Mouse (Mus musculus) limb, embryonic 11.5 days (tissue): Measurements from ENCODE around the gene Gramd2. TPM values are rescaled to one million over a fixed set of nuclear protein-coding genes. Genes with fewer than 3 reads are reported as not detected.

Experiments used
- ATAC-seq: fragments of 200-750 bp; cut with Nextera tagmentation; 2 replicates; pipeline ENCODE4 v1.8.0; 2017; ENCODE audit warnings: low read depth; ENCODE audit not compliant: insufficient number of reproducible peaks, low FRiP score, low TSS enrichment
- DNase-seq: peaks from one replicate; pipeline ENCODE4 v3.0.0-alpha.2; 2015; ENCODE audit warnings: low spot score
- H3K27ac ChIP-seq: fragments of 300-500 bp; sonication (generic); replicated peaks from 2 replicates; pipeline ENCODE4 v1.5.1; 2014; ENCODE audit warnings: low read depth, mild to moderate bottlenecking, low read length
- H3K27me3 ChIP-seq: fragments of 300-500 bp; sonication (generic); 2 replicates; pipeline ENCODE4 v1.6.1; 2014; ENCODE audit warnings: mild to moderate bottlenecking, low read length, mixed read lengths; ENCODE audit not compliant: control insufficient read depth, insufficient read depth
- H3K36me3 ChIP-seq: fragments of 300-500 bp; sonication (generic); 2 replicates; pipeline ENCODE4 v1.6.1; 2014; ENCODE audit warnings: mild to moderate bottlenecking, low read length, moderate library complexity, mixed read lengths; ENCODE audit not compliant: control insufficient read depth, insufficient read depth
- H3K4me1 ChIP-seq: fragments of 300-500 bp; sonication (generic); 2 replicates; pipeline ENCODE4 v1.6.1; 2014; ENCODE audit warnings: low read length, mixed read lengths; ENCODE audit not compliant: control insufficient read depth, insufficient read depth
- H3K4me2 ChIP-seq: fragments of 300-500 bp; sonication (generic); 2 replicates; pipeline ENCODE4 v1.6.1; 2014; ENCODE audit warnings: low read depth, mild to moderate bottlenecking, moderate library complexity; ENCODE audit not compliant: severe bottlenecking
- H3K4me3 ChIP-seq: fragments of 300-500 bp; sonication (generic); 2 replicates; pipeline ENCODE4 v1.5.1; 2014; ENCODE audit warnings: low read depth, low read length
- H3K9ac ChIP-seq: fragments of 300-500 bp; sonication (generic); 2 replicates; pipeline ENCODE4 v1.6.1; 2014; ENCODE audit warnings: mild to moderate bottlenecking, low read length
- H3K9me3 ChIP-seq: fragments of 300-500 bp; sonication (generic); 2 replicates; pipeline ENCODE4 v1.6.1; 2016; ENCODE audit warnings: low read length; ENCODE audit not compliant: control insufficient read depth
- WGBS: fragments of 180-500 bp; shearing (Covaris S2); extraction: QIAGEN DNeasy Blood & Tissue Kit; methylation state at CpG from one replicate; pipeline ENCODE4 v1.1.7; 2014; 5-methylcytosine and 5-hydroxymethylcytosine counted together
- polyA plus RNA-seq: library from polyadenylated mRNA; unstranded; fragments of >200 nt; fragmentation: Nextera tagmentation; extraction: Ambion mirVana; gene quantifications from 2 replicates; pipeline ENCODE4 v1.2.1, GENCODE M21; 2014

Gene Gramd2
- polyA plus RNA-seq, 1 experiment from 2014 or later = 0.20 TPM

DNA sequence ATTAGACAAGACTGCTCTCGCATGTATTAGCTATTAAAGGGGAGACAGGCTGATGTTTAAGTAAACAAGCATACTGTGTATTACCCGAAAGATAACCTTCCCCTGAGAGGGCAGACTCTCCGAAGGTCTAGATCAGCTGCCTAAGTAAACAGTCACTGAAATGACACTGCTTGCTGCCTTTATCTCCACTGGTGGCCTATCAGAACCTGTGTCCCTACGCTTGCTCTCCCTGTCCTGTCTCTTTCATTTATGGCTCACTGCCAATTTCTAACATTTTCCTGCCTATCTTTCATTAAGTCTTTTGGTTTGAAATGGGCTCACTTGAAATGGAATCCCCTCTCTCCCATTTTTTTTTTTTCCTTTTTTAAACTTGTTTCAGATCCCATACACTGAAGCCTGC lies 55.5 kb downstream of the Gramd2 start:
- Histone ChIP-seq H3K27ac (no peak overlapping the region), H3K9ac (no peak overlapping the region), H3K4me3 (no peak overlapping the region), H3K4me1 (no peaks in the 10 kb centered on the region), H3K36me3 (no peaks in the 10 kb centered on the region), H3K9me3 (no peaks in the 10 kb centered on the region), H3K27me3 (no peaks in the 10 kb centered on the region), H3K4me2 (no peak overlapping the region)
- ATAC-seq (no peak), DNase-seq (no peak)
- WGBS = 66% methylated on average over 4 of the region's 4 CpGs

DNA sequence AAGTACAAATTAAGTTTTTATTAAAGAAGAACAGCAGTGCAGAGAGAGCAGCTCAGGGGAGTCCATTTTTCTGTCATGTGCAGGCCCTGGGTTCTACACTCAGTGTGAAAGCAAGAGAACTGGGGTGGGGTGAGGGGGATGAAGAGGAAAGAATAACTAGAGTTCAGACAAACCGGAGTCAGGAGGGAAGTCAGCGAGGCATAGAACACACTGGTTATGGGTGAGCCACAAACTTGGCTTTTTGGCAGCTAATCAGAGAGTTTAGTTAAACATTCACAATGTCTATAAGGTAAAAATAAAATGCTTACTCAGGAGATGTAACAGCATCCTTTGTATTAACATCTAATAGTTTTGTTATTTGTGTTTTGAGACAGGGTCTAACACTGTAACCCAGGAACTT lies 60.6 kb downstream of the Gramd2 start:
- Histone ChIP-seq H3K36me3 (no peaks in the 10 kb centered on the region), H3K4me3 (no peak overlapping the region), H3K4me2 (no peak overlapping the region), H3K9ac (no peak overlapping the region), H3K27me3 (no peaks in the 10 kb centered on the region), H3K9me3 (no peaks in the 10 kb centered on the region), H3K27ac (no peak overlapping the region), H3K4me1 (no peaks in the 10 kb centered on the region)
- DNase-seq (no peak), ATAC-seq (no peak)
- 97% methylated on average over 2 of the region's 2 CpGs for WGBS

DNA sequence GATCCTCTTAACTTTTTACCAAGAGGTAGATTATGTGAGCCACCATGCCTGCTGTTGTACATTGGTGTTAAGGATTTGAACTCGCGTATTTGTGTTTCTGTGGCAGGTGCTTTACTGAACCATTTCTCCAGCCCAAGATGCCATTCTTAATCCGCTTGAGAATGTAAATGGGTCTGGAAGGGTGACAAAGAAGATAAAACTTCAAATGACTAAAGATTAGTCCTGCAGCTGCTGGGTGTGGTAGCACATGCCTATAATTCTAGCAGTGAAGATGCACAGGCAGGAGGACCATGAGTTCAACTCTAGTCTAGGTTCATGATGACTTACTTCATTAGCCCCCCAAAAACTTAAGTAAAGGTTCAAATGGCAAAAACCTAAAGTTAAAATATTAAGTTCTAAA lies 64.0 kb downstream of the Gramd2 start:
- ATAC-seq (no peak), DNase-seq (no peak)
- Histone ChIP-seq H3K27ac (no peak overlapping the region), H3K4me2 (no peak overlapping the region), H3K4me3 (no peak overlapping the region), H3K27me3 (no peaks in the 10 kb centered on the region), H3K36me3 (no peaks in the 10 kb centered on the region), H3K9me3 (no peaks in the 10 kb centered on the region), H3K9ac (no peak overlapping the region), H3K4me1 (no peaks in the 10 kb centered on the region)
- 92% methylated on average over 3 of the region's 3 CpGs for WGBS

DNA sequence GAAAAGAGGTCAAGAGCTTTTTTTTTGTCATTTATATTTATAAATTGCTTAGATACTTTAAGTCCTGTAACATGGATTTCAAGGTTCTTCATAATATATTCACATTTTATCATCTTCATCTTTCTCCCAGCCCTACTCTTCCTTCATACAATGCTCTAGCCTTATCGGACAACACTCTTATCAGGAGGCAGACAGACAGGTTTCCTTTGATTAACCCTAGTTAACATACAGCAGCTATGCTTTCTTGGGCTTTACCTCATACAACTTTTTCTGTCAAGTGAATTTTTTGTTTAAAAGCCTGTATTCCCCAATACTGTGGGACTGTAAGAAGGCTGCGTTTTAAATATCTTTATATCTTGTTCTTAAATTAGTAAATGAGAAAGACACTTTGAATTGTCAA lies 68.4 kb downstream of the Gramd2 start:
- Histone ChIP-seq H3K9ac (no peak overlapping the region), H3K4me3 (no peak overlapping the region), H3K27me3 (no peaks in the 10 kb centered on the region), H3K9me3 (no peaks in the 10 kb centered on the region), H3K4me2 (no peak overlapping the region), H3K36me3 (no peaks in the 10 kb centered on the region), H3K27ac (no peak overlapping the region), H3K4me1 (no peaks in the 10 kb centered on the region)
- DNase-seq (no peak), ATAC-seq (no peak)
- WGBS = 92% methylated on average over 2 of the region's 2 CpGs

DNA sequence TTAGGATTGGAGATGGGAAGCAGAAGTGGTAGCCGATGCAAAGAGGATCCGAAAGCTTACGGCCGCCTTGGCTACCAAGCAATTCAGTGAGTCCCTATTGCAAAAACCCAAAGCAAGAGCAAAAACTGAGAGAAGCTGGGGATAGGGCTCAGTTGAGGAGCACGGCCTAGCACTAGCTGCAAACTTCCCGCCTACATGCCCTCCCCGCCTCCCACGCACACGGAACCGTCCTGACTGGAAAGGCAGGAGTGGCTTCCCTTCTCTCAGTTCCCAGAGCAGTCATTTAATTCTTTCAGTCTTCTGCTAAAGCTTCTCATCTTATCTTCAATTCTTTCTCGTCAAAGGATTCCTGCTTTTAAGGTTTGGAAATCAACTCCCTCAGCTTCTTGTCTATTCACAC lies 69.0 kb downstream of the Gramd2 start:
- ATAC-seq (no peak), DNase-seq (no peak)
- Histone ChIP-seq H3K4me3 (no peak overlapping the region), H3K4me2 (no peak overlapping the region), H3K4me1 (no peaks in the 10 kb centered on the region), H3K9ac (no peak overlapping the region), H3K27ac (no peak overlapping the region), H3K9me3 (no peaks in the 10 kb centered on the region), H3K36me3 (no peaks in the 10 kb centered on the region), H3K27me3 (no peaks in the 10 kb centered on the region)
- 91% methylated on average over 11 of the region's 11 CpGs for WGBS

DNA sequence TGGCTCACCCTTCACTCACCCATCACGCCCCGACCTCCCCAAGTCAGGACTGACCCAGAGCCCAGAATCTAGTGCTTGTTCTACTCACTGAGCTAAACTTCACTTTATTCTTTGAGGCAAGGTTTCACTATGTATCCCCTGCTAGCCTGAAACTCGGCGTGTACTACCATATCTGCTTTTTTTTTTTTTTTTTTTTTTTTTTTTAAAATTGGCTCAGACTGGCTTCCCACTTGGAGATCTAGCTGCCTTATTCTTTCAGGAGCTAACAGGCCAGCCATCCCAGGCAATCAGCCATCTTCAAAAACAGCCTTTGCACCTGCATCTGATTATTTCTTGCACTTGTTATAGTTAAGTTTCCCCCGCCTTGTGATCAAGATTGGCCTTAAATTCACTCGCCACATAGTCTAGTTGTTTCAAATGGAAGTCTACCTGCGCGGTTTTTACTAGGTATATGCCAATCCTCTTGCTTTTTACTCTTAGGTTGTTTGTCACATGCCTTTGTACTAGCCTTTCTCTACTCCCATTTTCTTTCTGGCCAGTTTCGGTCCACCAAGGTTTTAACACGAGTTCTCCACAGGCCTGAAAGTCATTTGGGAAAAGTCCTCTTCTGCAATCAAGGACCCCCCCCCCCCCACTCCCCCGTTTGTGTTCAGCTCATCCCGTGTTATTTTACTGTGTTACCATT lies 69.8 kb downstream of the Gramd2 start:
- Histone ChIP-seq H3K4me3 (peak overlapping the region; percentile 82), H3K4me2 (peak overlapping the region; percentile 54), H3K27me3 (no peaks in the 10 kb centered on the region), H3K9me3 (no peaks in the 10 kb centered on the region), H3K27ac (no peak overlapping the region), H3K36me3 (no peaks in the 10 kb centered on the region), H3K4me1 (no peaks in the 10 kb centered on the region), H3K9ac (peak overlapping the region; percentile 41; the same call in 1 of the 2 replicates)
- 34% methylated on average over 12 of the region's 12 CpGs for WGBS
- DNase-seq = peak; percentile 36
- 0 out of 2 replicates have a peak, but pooled peaks have one; percentile 2 for ATAC-seq

DNA sequence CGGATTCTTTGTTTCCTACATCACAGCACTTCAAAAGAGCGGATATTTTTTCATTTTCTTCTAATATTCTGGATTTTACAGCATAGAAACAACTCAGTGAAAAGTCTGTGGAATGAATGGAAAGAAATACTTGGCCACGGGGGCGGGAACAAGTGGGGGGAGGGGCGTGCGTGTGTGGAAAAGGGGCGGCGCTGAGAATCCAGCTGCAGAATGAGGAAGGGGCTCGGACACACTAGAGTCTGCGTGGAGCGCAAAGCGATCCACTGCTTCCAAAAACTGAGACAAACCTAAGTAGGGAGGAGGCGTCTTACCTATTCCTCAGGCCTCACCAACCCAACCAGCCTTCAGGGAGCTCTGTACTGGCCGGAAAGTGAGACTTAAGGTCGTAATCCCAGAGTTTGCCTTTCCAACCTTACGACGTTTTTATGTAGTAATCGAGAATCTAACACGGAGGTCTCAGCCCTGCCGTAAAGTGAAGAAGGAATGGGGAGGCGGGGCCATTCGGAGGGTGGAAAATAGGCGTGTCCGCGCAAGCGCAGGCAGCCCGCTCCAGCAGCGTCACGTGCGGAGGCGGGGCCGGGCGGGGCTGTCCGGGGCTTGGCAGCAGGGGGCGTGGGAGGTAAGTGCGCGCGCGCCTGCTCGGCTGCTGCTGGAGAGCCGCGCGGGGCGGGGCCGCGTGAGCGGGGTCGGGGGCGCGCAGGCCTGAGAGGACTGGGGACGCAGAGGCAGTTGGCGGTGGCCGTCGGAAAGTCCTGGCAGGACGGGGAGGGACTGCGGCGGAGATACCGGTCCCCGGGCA lies 70.5 kb downstream of the Gramd2 start, which contains the start of the genes Senp8 and Myo9a:
TSS of gene Senp8 (minus strand) at position 444 of the 799 bp plus-strand sequence.
TSS of gene Myo9a (plus strand) at position 630 of the 799 bp plus-strand sequence.
- H3K4me1 ChIP-seq = no peaks in the 10 kb centered on the region
- H3K36me3 ChIP-seq = no peaks in the 10 kb centered on the region
- no peaks in the 10 kb centered on the region for H3K27me3 ChIP-seq
- H3K4me3 ChIP-seq = peak within 1 kb of the TSS; percentile 82
- no peaks in the 10 kb centered on the region for H3K9me3 ChIP-seq
- H3K27ac ChIP-seq = peak within 1 kb of the TSS; percentile 76
- ATAC-seq = peak; percentile 95
- H3K4me2 ChIP-seq = peak within 1 kb of the TSS; percentile 80
- H3K9ac ChIP-seq = peak within 1 kb of the TSS; percentile 80
- under 1% methylated on average over 59 of the region's 59 CpGs for WGBS
- peak; percentile 100 for DNase-seq

DNA sequence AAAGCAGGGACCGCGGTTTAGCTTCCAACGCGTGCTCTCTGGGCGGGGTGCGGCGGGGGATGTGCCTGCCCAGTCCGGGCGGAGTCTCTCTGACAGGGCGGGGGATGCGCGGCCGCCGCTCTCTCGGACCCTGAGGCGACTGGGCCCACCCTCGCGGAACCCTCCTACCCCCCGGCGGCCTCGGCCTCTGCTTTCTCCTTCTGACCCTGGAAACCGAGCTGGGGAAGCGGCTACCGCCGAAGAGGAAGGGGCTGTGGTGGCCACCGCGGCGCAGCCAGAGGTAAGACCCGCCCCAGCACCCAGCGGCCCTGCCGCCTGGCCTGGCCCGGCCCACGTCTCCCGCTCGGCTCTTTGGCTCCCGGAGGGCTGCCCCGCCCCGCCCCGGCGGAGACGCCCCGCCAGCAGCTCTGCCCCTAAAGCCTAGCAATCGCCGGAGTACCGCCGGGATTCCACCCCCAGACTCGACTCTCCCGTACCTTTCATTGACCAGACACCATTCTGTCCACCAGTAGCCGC lies 71.2 kb downstream of the Gramd2 start:
- no peaks in the 10 kb centered on the region for H3K36me3 ChIP-seq
- ATAC-seq = peak; percentile 94

More for the DNA sequence above, 71.2 kb downstream of the Gramd2 start:
- DNase-seq = no peak
- Histone ChIP-seq H3K4me1 (no peaks in the 10 kb centered on the region), H3K27ac (peak overlapping the region; percentile 76), H3K9me3 (no peaks in the 10 kb centered on the region), H3K4me3 (peak overlapping the region; percentile 82), H3K4me2 (peak overlapping the region; percentile 80), H3K9ac (peak overlapping the region; percentile 80), H3K27me3 (no peaks in the 10 kb centered on the region)
- WGBS = under 1% methylated on average over 46 of the region's 49 CpGs
